Mouse (Mus musculus) cortical plate, adult 2 months (tissue): ENCODE measurements around the gene Kat8.

Source experiments
- CTCF ChIP-seq: fragments of 200-500 bp; IDR thresholded peaks from 2 replicates; pipeline ENCODE4 v1.5.1; 2011; ENCODE audit warnings: mild to moderate bottlenecking, control low read depth, low read length; ENCODE audit not compliant: insufficient read depth; ENCODE audit errors: extremely low read depth
- POLR2A ChIP-seq: fragments of 200-500 bp; IDR thresholded peaks from 2 replicates; pipeline ENCODE4 v1.6.1; 2011; ENCODE audit warnings: mild to moderate bottlenecking, low read length, control low read depth; ENCODE audit not compliant: insufficient read depth; ENCODE audit errors: extremely low read depth

DNA sequence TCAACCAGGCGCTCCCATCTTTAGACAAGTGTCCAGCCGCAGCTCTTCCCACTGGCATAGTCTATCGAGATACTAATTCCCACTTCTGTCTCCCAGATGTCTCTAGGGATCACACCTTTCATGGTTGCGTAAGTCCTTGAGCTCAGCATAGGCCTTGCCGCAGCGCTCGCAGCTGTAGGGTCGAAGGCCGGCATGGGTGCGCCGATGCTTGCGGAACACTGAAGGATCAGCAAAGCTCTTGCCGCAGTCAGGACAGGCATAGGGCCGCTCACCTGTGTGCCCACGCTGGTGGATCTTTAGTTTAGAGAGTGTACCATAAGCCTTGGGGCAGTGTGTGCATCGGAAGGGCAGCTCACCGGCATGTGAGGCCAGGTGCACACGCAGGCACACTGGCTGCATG, 44.7 kb upstream of the Kat8 start:
- TF ChIP-seq POLR2A (no peak), CTCF (no peak)
